Mouse (Mus musculus) midbrain, embryonic 13.5 days (tissue): ENCODE results near the gene Pfdn4. TPM values are rescaled to one million over a fixed set of nuclear protein-coding genes. Genes with fewer than 3 reads are reported as not detected.
A peak's percentile ranks its signal among the peaks of the same experiment; 100 is the strongest.

Source experiments
- ATAC-seq: fragments of 200-750 bp; cut with Nextera tagmentation; 2 replicates; pipeline ENCODE4 v1.8.0; 2017; ENCODE audit warnings: mild to moderate bottlenecking, moderate TSS enrichment, moderate library complexity
- H3K27ac ChIP-seq: fragments of 300-500 bp; sonication (generic); 2 replicates; pipeline ENCODE4 v1.5.1; 2015; ENCODE audit warnings: inconsistent platforms, mild to moderate bottlenecking, moderate library complexity
- H3K27me3 ChIP-seq: fragments of 300-500 bp; sonication (generic); 2 replicates; pipeline ENCODE4 v1.6.1; 2015; ENCODE audit warnings: mild to moderate bottlenecking, inconsistent platforms
- H3K36me3 ChIP-seq: fragments of 300-500 bp; sonication (generic); 2 replicates; pipeline ENCODE4 v1.6.1; 2015; ENCODE audit warnings: mild to moderate bottlenecking, inconsistent platforms
- H3K4me1 ChIP-seq: fragments of 300-500 bp; sonication (generic); replicated peaks from 2 replicates; pipeline ENCODE4 v1.6.1; 2015; ENCODE audit warnings: inconsistent platforms
- H3K4me2 ChIP-seq: fragments of 300-500 bp; sonication (generic); replicated peaks from 2 replicates; pipeline ENCODE4 v1.6.1; 2015; ENCODE audit warnings: moderate library complexity, mild to moderate bottlenecking, inconsistent platforms
- H3K4me3 ChIP-seq: fragments of 300-500 bp; sonication (generic); replicated peaks from 2 replicates; pipeline ENCODE4 v1.5.1; 2015; ENCODE audit warnings: mild to moderate bottlenecking, inconsistent platforms
- H3K9ac ChIP-seq: fragments of 300-500 bp; sonication (generic); replicated peaks from 2 replicates; pipeline ENCODE4 v1.6.1; 2015; ENCODE audit warnings: mild to moderate bottlenecking, inconsistent platforms
- H3K9me3 ChIP-seq: fragments of 300-500 bp; sonication (generic); 2 replicates; pipeline ENCODE4 v1.6.1; 2016; ENCODE audit warnings: mild to moderate bottlenecking, inconsistent platforms
- WGBS: fragments of 180-500 bp; shearing (Covaris S2); methylation state at CpG from one replicate; pipeline ENCODE4 v1.1.7; 2015; 5-methylcytosine and 5-hydroxymethylcytosine counted together
- polyA plus RNA-seq: library from polyadenylated mRNA; unstranded; fragments of >200 nt; fragmentation: Nextera tagmentation; extraction: Ambion mirVana; gene quantifications from 2 replicates; pipeline ENCODE4 v1.2.1, GENCODE M21; 2015

Gene Pfdn4
- polyA plus RNA-seq, 1 experiment from 2014 or later = 127 TPM

DNA sequence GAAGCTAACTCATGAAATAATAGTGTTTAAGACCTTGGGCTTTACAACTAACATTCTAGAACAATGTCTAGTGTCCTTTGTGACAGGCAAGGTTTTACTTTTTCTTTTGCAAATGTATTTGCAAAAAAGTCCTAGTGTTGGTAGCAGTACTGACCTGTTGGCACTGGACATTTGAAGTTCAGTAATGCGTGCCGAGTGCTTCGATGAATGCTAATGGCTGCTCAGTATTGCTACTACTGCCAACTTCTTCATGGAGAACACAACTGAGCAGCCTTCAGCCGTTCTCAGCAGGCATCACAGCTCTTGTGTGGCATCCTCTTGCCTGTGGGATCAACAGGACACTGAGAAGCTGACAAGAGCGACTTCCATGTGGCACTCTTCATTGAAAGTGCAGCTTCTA lies 22.1 kb upstream of the Pfdn4 start:
- Histone ChIP-seq H3K4me1 (peaks cover 6% of the 10 kb centered on the region; the same call in 1 of the 2 replicates), H3K9ac (no peak overlapping the region), H3K27me3 (peaks cover 6% of the 10 kb centered on the region; the same call in 1 of the 2 replicates), H3K4me2 (no peak overlapping the region), H3K27ac (no peak overlapping the region), H3K36me3 (no peaks in the 10 kb centered on the region), H3K4me3 (no peak overlapping the region), H3K9me3 (no peaks in the 10 kb centered on the region)
- no peak for ATAC-seq
- 94% methylated on average over 5 of the region's 5 CpGs for WGBS

DNA sequence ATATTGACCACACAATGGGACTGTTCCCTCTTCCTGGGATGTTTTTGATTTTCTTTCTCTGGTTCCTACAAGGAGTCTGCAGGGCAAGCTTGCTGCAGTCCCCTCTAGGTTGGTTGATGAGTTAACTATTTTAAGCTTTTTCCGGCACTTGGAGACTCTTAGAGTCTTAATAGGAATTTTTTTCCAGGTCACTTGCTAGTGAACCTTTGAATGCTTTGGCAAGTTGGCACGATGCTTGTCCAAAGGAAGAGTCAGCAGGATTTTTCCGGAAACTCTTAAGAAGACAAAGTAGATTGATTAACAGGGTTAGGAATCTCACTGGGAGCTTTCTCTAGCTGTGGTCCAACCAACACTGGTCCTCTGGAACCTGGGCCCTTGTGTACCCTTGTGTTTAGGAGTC lies 21.1 kb upstream of the Pfdn4 start:
- no peak for ATAC-seq
- Histone ChIP-seq H3K4me3 (no peak overlapping the region), H3K36me3 (no peaks in the 10 kb centered on the region), H3K9me3 (no peaks in the 10 kb centered on the region), H3K9ac (no peak overlapping the region), H3K27ac (no peak overlapping the region), H3K4me1 (no peaks in the 10 kb centered on the region), H3K27me3 (peaks cover 3% of the 10 kb centered on the region; the same call in 1 of the 2 replicates), H3K4me2 (no peak overlapping the region)
- WGBS = 88% methylated on average over 3 of the region's 3 CpGs

- WGBS = 88% methylated on average over 11 of the region's 11 CpGs
Measured at GRCm38 (mm10) chr2:170476215-170476614, 20.0 kb upstream of the Pfdn4 start.

DNA sequence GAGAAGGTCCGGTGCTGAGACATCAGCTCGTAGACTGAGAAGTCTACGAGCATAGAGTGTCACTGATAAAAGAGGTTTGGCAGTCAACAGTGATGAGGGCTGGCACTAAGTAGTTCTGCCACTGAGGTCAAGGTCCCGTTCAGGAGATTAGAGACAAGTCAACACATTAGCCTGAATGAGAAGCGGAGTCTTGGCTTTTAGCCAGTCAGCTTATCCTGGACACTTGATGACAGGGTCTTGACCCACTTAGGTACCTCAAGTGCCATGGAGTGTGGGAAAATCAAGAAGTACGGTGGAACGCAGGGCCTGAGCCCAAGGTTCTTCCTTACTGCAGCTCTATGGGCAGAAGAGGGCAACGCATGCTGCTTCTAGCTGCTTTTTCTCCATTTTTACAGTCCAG lies 19.6 kb upstream of the Pfdn4 start:
- no peak overlapping the region for H3K4me3 ChIP-seq
- H3K9ac ChIP-seq = no peak overlapping the region
- ATAC-seq = no peak
- no peaks in the 10 kb centered on the region for H3K4me1 ChIP-seq
- no peaks in the 10 kb centered on the region for H3K27me3 ChIP-seq
- no peak overlapping the region for H3K27ac ChIP-seq
- H3K36me3 ChIP-seq = no peaks in the 10 kb centered on the region
- no peak overlapping the region for H3K4me2 ChIP-seq
- H3K9me3 ChIP-seq = no peaks in the 10 kb centered on the region
- WGBS = 83% methylated on average over 8 of the region's 8 CpGs

More at GRCm38 (mm10) chr2:170476215-170476614, 20.0 kb upstream of the Pfdn4 start:
- no peak overlapping the region for H3K27ac ChIP-seq
- H3K4me3 ChIP-seq = no peak overlapping the region
- no peaks in the 10 kb centered on the region for H3K9me3 ChIP-seq
- ATAC-seq = no peak
- no peak overlapping the region for H3K9ac ChIP-seq
- no peaks in the 10 kb centered on the region for H3K27me3 ChIP-seq
- no peaks in the 10 kb centered on the region for H3K36me3 ChIP-seq
- H3K4me1 ChIP-seq = no peaks in the 10 kb centered on the region
- no peak overlapping the region for H3K4me2 ChIP-seq

DNA sequence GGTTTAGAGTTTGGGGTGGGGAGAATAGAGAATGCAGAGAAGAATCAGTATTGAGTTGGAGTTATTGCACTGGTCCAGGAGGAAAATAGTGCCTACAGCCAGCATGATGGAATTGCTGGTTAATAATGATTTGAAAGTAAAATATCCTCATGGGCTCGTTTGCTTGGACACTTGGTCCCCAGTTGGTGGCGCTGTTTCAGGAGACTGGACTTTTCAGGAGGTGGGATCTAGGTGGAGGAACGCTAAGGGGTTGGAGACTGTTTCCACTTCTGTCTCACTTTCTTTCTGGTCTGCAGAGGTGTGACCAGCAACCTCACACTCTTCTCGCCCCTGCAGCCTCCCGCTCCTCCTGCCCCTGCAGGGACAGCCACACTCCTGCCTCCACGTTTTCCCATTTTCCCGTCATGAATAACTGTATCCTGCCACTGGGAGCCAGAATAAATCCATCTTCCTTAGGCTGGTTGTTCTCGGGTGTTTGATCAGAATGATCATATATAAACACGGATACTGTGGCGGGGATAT lies 14.1 kb upstream of the Pfdn4 start:
- WGBS = 75% methylated on average over 10 of the region's 10 CpGs
- ATAC-seq = no peak
- H3K9ac ChIP-seq = no peak overlapping the region
- no peak overlapping the region for H3K4me3 ChIP-seq
- H3K27ac ChIP-seq = no peak overlapping the region
- no peaks in the 10 kb centered on the region for H3K4me1 ChIP-seq
- no peaks in the 10 kb centered on the region for H3K9me3 ChIP-seq
- H3K36me3 ChIP-seq = no peaks in the 10 kb centered on the region
- H3K4me2 ChIP-seq = no peak overlapping the region
- H3K27me3 ChIP-seq = peaks cover 5% of the 10 kb centered on the region; the same call in 1 of the 2 replicates

- ATAC-seq = no peak
- H3K9ac ChIP-seq = no peak overlapping the region
- WGBS = 79% methylated on average over 11 of the region's 11 CpGs
Measured at GRCm38 (mm10) chr2:170483914-170484313, 12.3 kb upstream of the Pfdn4 start.

DNA sequence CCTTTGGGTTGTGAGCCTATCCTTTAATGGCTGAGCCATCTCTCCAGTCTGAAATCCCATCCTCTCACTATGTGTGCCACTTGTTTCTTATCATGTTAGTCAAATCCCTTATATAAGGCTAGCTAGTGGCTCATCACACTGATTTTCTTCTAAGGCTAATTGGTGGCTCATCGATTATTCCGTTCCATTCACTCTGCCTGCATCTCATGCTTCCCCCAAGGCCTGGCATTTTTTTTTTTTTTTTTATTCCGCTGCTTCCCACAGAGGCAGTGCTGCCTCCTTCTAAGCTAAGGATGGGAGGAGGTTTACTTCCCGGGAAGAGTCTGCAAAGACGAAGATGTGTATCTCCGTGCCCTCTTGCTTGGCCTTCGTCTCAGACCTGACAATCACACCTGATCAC lies 9.0 kb upstream of the Pfdn4 start:
- Histone ChIP-seq H3K36me3 (no peaks in the 10 kb centered on the region), H3K4me3 (no peak overlapping the region), H3K9me3 (no peaks in the 10 kb centered on the region), H3K27ac (no peak overlapping the region), H3K4me1 (peaks cover 5% of the 10 kb centered on the region; the same call in 1 of the 2 replicates), H3K9ac (no peak overlapping the region), H3K27me3 (peaks cover 5% of the 10 kb centered on the region; the same call in 1 of the 2 replicates), H3K4me2 (peak overlapping the region; percentile 0; the same call in 1 of the 2 replicates)
- WGBS = 59% methylated on average over 7 of the region's 7 CpGs
- ATAC-seq = peak; percentile 65

More at GRCm38 (mm10) chr2:170483914-170484313, 12.3 kb upstream of the Pfdn4 start:
- Histone ChIP-seq H3K27me3 (peaks cover 5% of the 10 kb centered on the region; the same call in 1 of the 2 replicates), H3K27ac (no peak overlapping the region), H3K4me3 (no peak overlapping the region), H3K4me2 (no peak overlapping the region), H3K36me3 (no peaks in the 10 kb centered on the region), H3K4me1 (peaks cover 5% of the 10 kb centered on the region; the same call in 1 of the 2 replicates), H3K9me3 (no peaks in the 10 kb centered on the region)

DNA sequence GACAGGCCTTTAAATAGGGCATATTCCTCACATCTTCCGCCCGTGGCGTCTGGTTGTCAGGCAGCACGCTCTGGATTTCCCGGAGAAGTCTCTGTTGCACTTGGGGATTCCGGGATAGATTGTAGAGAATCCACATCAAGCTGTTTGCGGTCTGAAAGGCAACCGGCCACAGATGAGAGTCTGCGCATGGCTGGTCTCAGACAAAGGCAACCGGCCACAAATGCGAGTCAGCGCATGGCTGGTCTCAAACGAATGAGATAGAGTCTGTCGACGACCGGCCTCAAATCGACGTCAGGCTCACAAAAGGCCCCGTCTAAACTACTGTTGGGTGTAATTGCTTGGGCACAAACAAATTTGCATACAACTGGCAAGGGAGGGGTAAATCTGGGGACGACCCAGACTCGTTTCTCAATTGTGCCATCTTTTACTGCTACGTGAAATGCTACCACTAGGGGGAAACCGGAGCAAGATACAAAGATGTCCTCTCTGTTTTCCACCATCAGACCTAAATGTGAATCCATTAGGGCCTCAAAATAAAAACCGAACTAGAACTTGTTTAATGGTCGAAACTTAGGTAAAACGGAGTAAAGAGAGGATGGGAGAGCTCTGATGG lies 8.2 kb upstream of the Pfdn4 start:
- ATAC-seq = no peak
- Histone ChIP-seq H3K4me3 (no peak overlapping the region), H3K27me3 (peaks cover 10% of the 10 kb centered on the region), H3K36me3 (no peaks in the 10 kb centered on the region), H3K9me3 (no peaks in the 10 kb centered on the region), H3K9ac (no peak overlapping the region), H3K27ac (no peak overlapping the region), H3K4me2 (peak overlapping the region; percentile 0; the same call in 1 of the 2 replicates), H3K4me1 (peaks cover 5% of the 10 kb centered on the region; the same call in 1 of the 2 replicates)
- 43% methylated on average over 26 of the region's 26 CpGs for WGBS

DNA sequence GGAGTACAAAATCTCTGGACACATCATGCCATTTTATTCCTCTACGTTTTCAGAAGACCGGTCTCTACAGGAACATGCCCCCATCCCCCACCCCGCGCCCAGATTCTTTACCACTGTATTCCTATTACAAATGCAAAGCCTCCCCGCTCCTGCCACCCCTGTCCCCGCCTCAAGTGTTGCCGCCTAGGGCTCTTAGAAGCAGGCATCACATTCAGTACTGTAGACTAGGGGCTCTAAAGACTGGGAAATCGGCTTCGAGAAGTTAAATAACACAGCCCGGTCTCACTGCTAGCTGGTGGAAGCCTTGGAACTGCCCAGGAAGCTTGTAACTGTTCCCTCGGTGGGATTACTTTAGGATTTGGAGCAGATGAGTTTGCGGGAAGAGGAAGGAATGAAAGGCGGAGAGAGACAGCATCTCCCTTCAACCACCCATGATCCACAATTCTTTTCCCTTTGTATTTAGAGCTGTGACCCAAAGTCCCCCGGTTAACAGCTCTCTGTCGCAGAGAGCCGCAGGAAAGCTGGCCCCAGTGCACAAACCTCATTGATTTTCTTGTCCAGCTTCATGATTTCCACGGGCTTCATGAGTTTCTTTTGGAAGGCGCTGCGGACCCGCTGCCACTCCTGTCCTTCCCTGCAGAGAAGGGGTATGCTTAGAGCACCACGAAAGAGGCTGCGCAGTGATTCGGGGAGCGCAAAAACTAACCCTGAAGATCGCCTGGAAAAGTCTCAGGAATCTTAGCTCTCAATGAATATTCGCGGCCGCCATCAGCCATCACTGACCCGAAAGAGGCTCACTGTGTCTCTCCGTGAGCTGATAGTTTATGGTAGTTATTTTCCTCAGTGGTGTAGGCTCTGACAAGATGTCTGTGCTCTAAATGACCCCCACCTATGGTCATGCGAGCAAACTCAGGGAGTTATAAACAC lies 1.2 kb upstream of the Pfdn4 start:
- H3K9me3 ChIP-seq = no peaks in the 10 kb centered on the region
- no peak overlapping the region for H3K4me3 ChIP-seq
- WGBS = 6% methylated on average over 31 of the region's 31 CpGs
- peaks cover 28% of the 10 kb centered on the region for H3K4me1 ChIP-seq
- no peaks in the 10 kb centered on the region for H3K36me3 ChIP-seq
- no peak overlapping the region for H3K27ac ChIP-seq
- peaks cover 74% of the 10 kb centered on the region for H3K27me3 ChIP-seq
- H3K4me2 ChIP-seq = peak overlapping the region; percentile 23
- ATAC-seq = no peak
- H3K9ac ChIP-seq = no peak overlapping the region

GRCm38 (mm10) chr2:170497091-170497566 lies 901 bp downstream of the Pfdn4 start, which contains the start of gene Cyp24a1:
Gene Cyp24a1, minus strand, starts transcription at chr2:170497145.
- peaks cover 74% of the 10 kb centered on the region for H3K27me3 ChIP-seq
- H3K4me2 ChIP-seq = peak within 1 kb of the TSS; percentile 57
- peaks cover 28% of the 10 kb centered on the region for H3K4me1 ChIP-seq
- no peak within 1 kb of the TSS for H3K27ac ChIP-seq
- WGBS = 1% methylated on average over 36 of the region's 36 CpGs
- H3K9ac ChIP-seq = 0 out of 2 replicates have a peak within 1 kb of the TSS, but pooled peaks have one; percentile 39
- H3K4me3 ChIP-seq = peak within 1 kb of the TSS; percentile 37
- ATAC-seq = peak; percentile 59
- H3K9me3 ChIP-seq = no peaks in the 10 kb centered on the region
- no peaks in the 10 kb centered on the region for H3K36me3 ChIP-seq

- peaks cover 72% of the 10 kb centered on the region for H3K27me3 ChIP-seq
Measured at GRCm38 (mm10) chr2:170498011-170498410, 1.8 kb downstream of the Pfdn4 start.

More at GRCm38 (mm10) chr2:170498011-170498410, 1.8 kb downstream of the Pfdn4 start:
- 26% methylated on average over 8 of the region's 8 CpGs for WGBS
- no peak overlapping the region for H3K27ac ChIP-seq
- peaks cover 28% of the 10 kb centered on the region for H3K4me1 ChIP-seq
- H3K36me3 ChIP-seq = no peaks in the 10 kb centered on the region
- H3K9me3 ChIP-seq = no peaks in the 10 kb centered on the region
- no peak overlapping the region for H3K4me3 ChIP-seq
- H3K9ac ChIP-seq = no peak overlapping the region
- no peak overlapping the region for H3K4me2 ChIP-seq
- no peak for ATAC-seq
